Mouse (Mus musculus) limb, embryonic 12.5 days (tissue): ENCODE measurements around the gene Dnajb6. TPM values are rescaled to one million over a fixed set of nuclear protein-coding genes. Genes with fewer than 3 reads are reported as not detected.
"Not testable (repeated sequence)": the region's sequence is repeated elsewhere in the genome, so short reads cannot be mapped to it uniquely, and the experiment has no call there.

Experiments
- ATAC-seq: fragments of 200-750 bp; cut with Nextera tagmentation; 2 replicates; pipeline ENCODE4 v1.8.0; 2017; ENCODE audit warnings: low read depth, moderate TSS enrichment; ENCODE audit not compliant: insufficient number of reproducible peaks, insufficient read depth, low FRiP score, low TSS enrichment
- H3K27ac ChIP-seq: fragments of 300-500 bp; sonication (generic); 2 replicates; pipeline ENCODE4 v1.5.1; 2016; ENCODE audit warnings: mild to moderate bottlenecking, moderate library complexity
- H3K27me3 ChIP-seq: fragments of 300-500 bp; sonication (generic); 2 replicates; pipeline ENCODE4 v1.6.1; 2016; ENCODE audit warnings: mild to moderate bottlenecking, moderate library complexity
- H3K36me3 ChIP-seq: fragments of 300-500 bp; sonication (generic); 2 replicates; pipeline ENCODE4 v1.6.1; 2016; ENCODE audit warnings: mild to moderate bottlenecking, moderate library complexity
- H3K4me1 ChIP-seq: fragments of 300-500 bp; sonication (generic); replicated peaks from 2 replicates; pipeline ENCODE4 v1.6.1; 2016
- H3K4me2 ChIP-seq: fragments of 300-500 bp; sonication (generic); 2 replicates; pipeline ENCODE4 v1.6.1; 2016; ENCODE audit warnings: mild to moderate bottlenecking, moderate library complexity
- H3K4me3 ChIP-seq: fragments of 300-500 bp; sonication (generic); replicated peaks from 2 replicates; pipeline ENCODE4 v1.5.1; 2016; ENCODE audit warnings: mild to moderate bottlenecking
- H3K9ac ChIP-seq: fragments of 300-500 bp; sonication (generic); replicated peaks from 2 replicates; pipeline ENCODE4 v1.6.1; 2016; ENCODE audit warnings: mild to moderate bottlenecking, moderate library complexity
- H3K9me3 ChIP-seq: fragments of 300-500 bp; sonication (generic); 2 replicates; pipeline ENCODE4 v1.6.1; 2016; ENCODE audit warnings: mild to moderate bottlenecking, moderate library complexity
- WGBS: fragments of 180-500 bp; shearing (Covaris S2); methylation state at CpG from one replicate; pipeline ENCODE4 v1.1.7; 2016; 5-methylcytosine and 5-hydroxymethylcytosine counted together
- polyA plus RNA-seq: library from polyadenylated mRNA; unstranded; fragments of >200 nt; fragmentation: Nextera tagmentation; extraction: Ambion mirVana; gene quantifications from 2 replicates; pipeline ENCODE4 v1.2.1, GENCODE M21; 2016

Gene Dnajb6
- polyA plus RNA-seq, 1 experiment from 2014 or later = 173 TPM

GRCm38 (mm10) chr5:29808940-29809339, 73.5 kb downstream of the Dnajb6 start:
- 92% methylated on average over 1 of the region's 1 CpGs for WGBS

GRCm38 (mm10) chr5:29811377-29811921, 76.0 kb downstream of the Dnajb6 start:
- H3K4me2 ChIP-seq, ATAC-seq, H3K36me3 ChIP-seq, H3K9ac ChIP-seq, H3K4me1 ChIP-seq, H3K27me3 ChIP-seq, H3K4me3 ChIP-seq, H3K27ac ChIP-seq, H3K9me3 ChIP-seq: not testable (repeated sequence)
- WGBS = 87% methylated on average over 7 of the region's 7 CpGs

More at GRCm38 (mm10) chr5:29808940-29809339, 73.5 kb downstream of the Dnajb6 start:
- Histone ChIP-seq H3K9me3 (peaks cover 2% of the 10 kb centered on the region; the same call in 1 of the 2 replicates), H3K9ac (no peak overlapping the region), H3K27me3 (no peaks in the 10 kb centered on the region), H3K27ac (no peak overlapping the region), H3K36me3 (no peaks in the 10 kb centered on the region), H3K4me1 (no peaks in the 10 kb centered on the region), H3K4me2 (no peak overlapping the region), H3K4me3 (no peak overlapping the region)
- ATAC-seq = no peak

- Histone ChIP-seq H3K27me3 (no peaks in the 10 kb centered on the region), H3K27ac (no peak overlapping the region), H3K9me3 (peaks cover 8% of the 10 kb centered on the region; the same call in 1 of the 2 replicates), H3K4me2 (no peak overlapping the region), H3K9ac (no peak overlapping the region), H3K4me1 (no peaks in the 10 kb centered on the region), H3K36me3 (no peaks in the 10 kb centered on the region), H3K4me3 (no peak overlapping the region)
- ATAC-seq = no peak
- WGBS = 94% methylated on average over 5 of the region's 5 CpGs
Measured at GRCm38 (mm10) chr5:29816523-29817242, 81.2 kb downstream of the Dnajb6 start.

- WGBS = 89% methylated on average over 5 of the region's 5 CpGs
Measured at GRCm38 (mm10) chr5:29817400-29817799, 81.9 kb downstream of the Dnajb6 start.

GRCm38 (mm10) chr5:29818287-29818686, 82.8 kb downstream of the Dnajb6 start:
- Histone ChIP-seq H3K4me2 (no peak overlapping the region), H3K27ac (no peak overlapping the region), H3K4me1 (no peaks in the 10 kb centered on the region), H3K9me3 (peaks cover 8% of the 10 kb centered on the region; the same call in 1 of the 2 replicates), H3K36me3 (no peaks in the 10 kb centered on the region), H3K27me3 (no peaks in the 10 kb centered on the region), H3K9ac (no peak overlapping the region), H3K4me3 (no peak overlapping the region)
- WGBS = 94% methylated on average over 4 of the region's 4 CpGs
- ATAC-seq = no peak

More at GRCm38 (mm10) chr5:29817400-29817799, 81.9 kb downstream of the Dnajb6 start:
- Histone ChIP-seq H3K27me3 (no peaks in the 10 kb centered on the region), H3K9ac (no peak overlapping the region), H3K4me3 (no peak overlapping the region), H3K36me3 (no peaks in the 10 kb centered on the region), H3K27ac (no peak overlapping the region), H3K9me3 (peaks cover 8% of the 10 kb centered on the region; the same call in 1 of the 2 replicates), H3K4me2 (no peak overlapping the region), H3K4me1 (no peaks in the 10 kb centered on the region)
- no peak for ATAC-seq

- Histone ChIP-seq H3K4me3 (no peak overlapping the region), H3K4me1 (no peaks in the 10 kb centered on the region), H3K4me2 (no peak overlapping the region), H3K36me3 (no peaks in the 10 kb centered on the region), H3K9me3 (no peaks in the 10 kb centered on the region), H3K27me3 (no peaks in the 10 kb centered on the region), H3K9ac (no peak overlapping the region), H3K27ac (no peak overlapping the region)
- no peak for ATAC-seq
- 38% methylated on average over 3 of the region's 3 CpGs for WGBS
Measured at GRCm38 (mm10) chr5:29824796-29825195, 89.3 kb downstream of the Dnajb6 start.

GRCm38 (mm10) chr5:29826780-29827179, 91.3 kb downstream of the Dnajb6 start:
- 14% methylated on average over 4 of the region's 4 CpGs for WGBS
- H3K4me1 ChIP-seq = no peaks in the 10 kb centered on the region
- no peaks in the 10 kb centered on the region for H3K9me3 ChIP-seq
- H3K9ac ChIP-seq = no peak overlapping the region
- H3K27me3 ChIP-seq = no peaks in the 10 kb centered on the region
- no peak overlapping the region for H3K4me3 ChIP-seq
- H3K27ac ChIP-seq = no peak overlapping the region
- no peak overlapping the region for H3K4me2 ChIP-seq
- no peak for ATAC-seq
- H3K36me3 ChIP-seq = no peaks in the 10 kb centered on the region

- H3K4me3 ChIP-seq = no peak overlapping the region
- WGBS = 76% methylated on average over 3 of the region's 3 CpGs
- ATAC-seq = no peak
- no peak overlapping the region for H3K4me2 ChIP-seq
- no peak overlapping the region for H3K27ac ChIP-seq
- H3K9me3 ChIP-seq = no peaks in the 10 kb centered on the region
- H3K9ac ChIP-seq = no peak overlapping the region
- no peaks in the 10 kb centered on the region for H3K36me3 ChIP-seq
- no peaks in the 10 kb centered on the region for H3K27me3 ChIP-seq
- no peaks in the 10 kb centered on the region for H3K4me1 ChIP-seq
Measured at GRCm38 (mm10) chr5:29842444-29843166, 107.1 kb downstream of the Dnajb6 start.

GRCm38 (mm10) chr5:29845038-29845437, 109.5 kb downstream of the Dnajb6 start:
- Histone ChIP-seq H3K4me1 (no peaks in the 10 kb centered on the region), H3K4me2 (no peak overlapping the region), H3K27ac (no peak overlapping the region), H3K9me3 (no peaks in the 10 kb centered on the region), H3K9ac (no peak overlapping the region), H3K4me3 (no peak overlapping the region), H3K27me3 (no peaks in the 10 kb centered on the region), H3K36me3 (no peaks in the 10 kb centered on the region)
- WGBS = 67% methylated on average over 3 of the region's 3 CpGs
- ATAC-seq = no peak

GRCm38 (mm10) chr5:29847494-29847893, 112.0 kb downstream of the Dnajb6 start:
- Histone ChIP-seq H3K4me3 (no peak overlapping the region), H3K9me3 (no peaks in the 10 kb centered on the region), H3K9ac (no peak overlapping the region), H3K27ac (no peak overlapping the region), H3K36me3 (no peaks in the 10 kb centered on the region), H3K4me1 (no peaks in the 10 kb centered on the region), H3K4me2 (no peak overlapping the region), H3K27me3 (no peaks in the 10 kb centered on the region)
- no peak for ATAC-seq
- 89% methylated on average over 5 of the region's 5 CpGs for WGBS

- Histone ChIP-seq H3K36me3 (no peaks in the 10 kb centered on the region), H3K4me2 (no peak overlapping the region), H3K4me3 (no peak overlapping the region), H3K9ac (no peak overlapping the region), H3K27ac (no peak overlapping the region), H3K9me3 (no peaks in the 10 kb centered on the region), H3K27me3 (no peaks in the 10 kb centered on the region), H3K4me1 (no peaks in the 10 kb centered on the region)
- no peak for ATAC-seq
- 76% methylated on average over 2 of the region's 2 CpGs for WGBS
Measured at GRCm38 (mm10) chr5:29848091-29848490, 112.6 kb downstream of the Dnajb6 start.
